Mouse (Mus musculus): ENCODE measurements around the gene Slc6a11. TPM values are rescaled to one million over a fixed set of nuclear protein-coding genes. Genes with fewer than 3 reads are reported as not detected.
A peak's percentile ranks its signal among the peaks of the same experiment; 100 is the strongest.

The Slc6a11 gene
- total and polyA plus RNA-seq, 2 experiments, result not detected

DNA sequence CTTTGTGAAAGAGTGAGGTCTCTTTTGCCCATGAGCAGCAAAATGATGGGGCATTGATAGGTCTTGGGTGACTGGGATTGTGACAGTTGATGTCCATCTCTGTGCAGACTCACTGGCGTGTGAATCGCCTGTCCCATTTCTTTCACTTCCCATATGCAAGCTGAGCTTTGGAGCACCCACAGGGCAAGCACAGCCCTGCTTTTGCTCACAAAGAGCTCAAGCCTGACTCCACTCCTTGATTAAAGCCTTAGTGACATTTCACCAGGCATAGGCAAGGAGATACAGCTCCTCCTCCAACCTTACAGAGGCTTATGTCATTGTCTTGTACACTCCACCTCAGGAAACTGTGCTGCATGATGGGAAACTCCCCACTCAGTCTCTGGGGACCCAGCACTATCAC, 77.3 kb downstream of the Slc6a11 start:
- WGBS, result 79% methylated on average over 2 of the region's 2 CpGs
- DNase-seq (ENCODE audit: extremely low read depth, low read depth, low spot score), result no peak

DNA sequence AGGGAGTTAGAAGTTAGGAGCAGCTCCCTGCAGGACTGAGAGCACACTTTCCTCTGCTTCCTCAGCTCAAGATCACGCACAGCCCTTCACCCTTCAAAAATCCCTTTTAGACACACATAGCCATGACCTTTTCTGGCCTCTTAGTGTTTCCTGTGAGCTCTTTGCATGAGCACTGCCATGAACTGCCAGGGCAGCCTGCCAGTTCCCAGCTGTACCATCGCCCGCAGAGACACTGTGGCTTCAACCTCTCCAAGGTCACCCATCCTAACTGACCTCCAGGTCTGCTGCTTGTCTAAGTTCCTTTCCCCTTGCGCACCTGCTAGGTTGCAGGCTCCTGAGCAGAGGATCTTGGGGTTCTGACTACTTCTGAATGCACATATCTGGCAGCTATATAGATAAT, 83.4 kb downstream of the Slc6a11 start:
- 57% methylated on average over 4 of the region's 4 CpGs for WGBS
- DNase-seq (ENCODE audit: extremely low read depth, low read depth, low spot score), result no peak
- no peaks in the 10 kb centered on the region for H3K36me3 ChIP-seq (ENCODE audit: control insufficient read depth, insufficient read depth, low read length)
- no peaks in the 10 kb centered on the region for H3K4me1 ChIP-seq (ENCODE audit: control insufficient read depth, insufficient read depth, low read length)
- H3K27ac ChIP-seq (replicated peaks; ENCODE audit: insufficient read depth, low read depth, low read length), result no peak overlapping the region
- no peak overlapping the region for H3K4me3 ChIP-seq (ENCODE audit: insufficient read depth, low read depth, low read length)
- H3K9ac ChIP-seq (ENCODE audit: low read depth, low read length), result no peak overlapping the region
- no peaks in the 10 kb centered on the region for H3K79me2 ChIP-seq (ENCODE audit: control insufficient read depth, insufficient read depth, low read length)
- TF ChIP-seq POLR2A (IDR thresholded peaks at IDR 0.05; ENCODE audit: extremely low read depth, insufficient read depth, low read length) (no peak), CTCF (IDR thresholded peaks at IDR 0.05; ENCODE audit: low read depth, low read length) (no peak)
- H3K27me3 ChIP-seq (ENCODE audit: control insufficient read depth, insufficient read depth, low read length), result no peaks in the 10 kb centered on the region

More for the DNA sequence above, 77.3 kb downstream of the Slc6a11 start:
- Histone ChIP-seq H3K79me2 (ENCODE audit: control insufficient read depth, insufficient read depth, low read length) (no peaks in the 10 kb centered on the region), H3K4me1 (ENCODE audit: control insufficient read depth, insufficient read depth, low read length) (no peaks in the 10 kb centered on the region), H3K9ac (ENCODE audit: low read depth, low read length) (no peak overlapping the region), H3K27ac (replicated peaks; ENCODE audit: insufficient read depth, low read depth, low read length) (no peak overlapping the region), H3K4me3 (ENCODE audit: insufficient read depth, low read depth, low read length) (no peak overlapping the region), H3K27me3 (ENCODE audit: control insufficient read depth, insufficient read depth, low read length) (no peaks in the 10 kb centered on the region), H3K36me3 (ENCODE audit: control insufficient read depth, insufficient read depth, low read length) (no peaks in the 10 kb centered on the region)
- no peak for TF ChIP-seq POLR2A (IDR thresholded peaks at IDR 0.05; ENCODE audit: extremely low read depth, insufficient read depth, low read length)

DNA sequence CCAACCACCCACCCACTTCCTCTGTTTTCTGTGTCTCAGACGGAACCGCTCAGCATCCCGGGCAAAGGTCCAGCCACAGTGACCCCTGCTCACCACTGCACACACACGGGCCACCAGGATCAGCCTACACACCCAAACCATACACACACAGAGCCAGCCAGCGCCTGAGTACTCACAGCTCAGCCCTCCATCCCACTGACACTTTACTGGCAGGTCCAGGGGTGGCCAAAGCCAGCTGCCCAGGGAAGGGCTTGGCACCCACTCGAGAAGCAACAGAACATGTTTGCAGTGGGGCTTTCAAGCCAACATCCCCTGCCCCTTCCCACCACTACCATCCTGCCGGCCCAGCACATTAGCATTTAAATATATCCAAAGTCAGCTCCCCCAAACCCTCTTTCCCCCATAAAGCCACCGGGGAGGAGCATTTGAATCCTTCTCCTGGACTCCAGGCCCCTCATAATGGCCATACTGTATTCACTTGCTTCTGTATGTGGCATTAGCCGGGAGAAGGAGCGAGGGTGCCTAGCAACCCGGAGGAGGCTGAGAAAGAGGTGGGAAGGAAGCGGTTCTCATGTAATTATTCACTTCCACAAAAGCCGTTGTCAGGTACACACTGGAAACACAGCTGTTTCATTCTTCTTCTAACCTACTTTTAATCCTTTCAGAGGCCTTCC, 85.8 kb downstream of the Slc6a11 start:
- H3K4me3 ChIP-seq (ENCODE audit: insufficient read depth, low read depth, low read length), result no peak overlapping the region
- DNase-seq (ENCODE audit: extremely low read depth, low read depth, low spot score), result no peak
- H3K36me3 ChIP-seq (ENCODE audit: control insufficient read depth, insufficient read depth, low read length), result no peaks in the 10 kb centered on the region
- no peak overlapping the region for H3K9ac ChIP-seq (ENCODE audit: low read depth, low read length)
- WGBS, result 52% methylated on average over 13 of the region's 13 CpGs
- no peaks in the 10 kb centered on the region for H3K79me2 ChIP-seq (ENCODE audit: control insufficient read depth, insufficient read depth, low read length)
- H3K27ac ChIP-seq (replicated peaks; ENCODE audit: insufficient read depth, low read depth, low read length), result no peak overlapping the region
- TF ChIP-seq CTCF (IDR thresholded peaks at IDR 0.05; ENCODE audit: low read depth, low read length), result no peak
- no peak for TF ChIP-seq POLR2A (IDR thresholded peaks at IDR 0.05; ENCODE audit: extremely low read depth, insufficient read depth, low read length)
- no peaks in the 10 kb centered on the region for H3K27me3 ChIP-seq (ENCODE audit: control insufficient read depth, insufficient read depth, low read length)
- no peaks in the 10 kb centered on the region for H3K4me1 ChIP-seq (ENCODE audit: control insufficient read depth, insufficient read depth, low read length)

DNA sequence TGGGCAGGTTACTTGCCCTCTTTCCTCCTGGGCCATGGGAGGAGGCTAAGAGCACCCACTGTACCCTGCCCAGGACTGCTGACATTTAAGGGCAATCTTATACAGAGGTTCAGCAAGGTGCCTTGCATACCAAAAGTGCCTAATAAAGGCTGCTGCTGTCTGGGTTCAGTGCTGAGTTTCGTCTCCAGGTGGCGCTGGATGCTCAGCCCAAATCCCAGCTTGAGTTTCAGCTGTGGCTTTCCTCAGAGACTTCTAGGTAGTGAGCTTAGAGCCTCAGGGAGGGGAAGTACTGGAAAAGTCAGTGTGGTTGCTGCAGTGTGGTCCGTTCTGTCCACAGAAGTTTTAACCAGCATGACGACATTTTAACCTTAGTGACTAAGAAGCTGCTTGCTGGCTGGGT, 93.4 kb downstream of the Slc6a11 start:
- no peaks in the 10 kb centered on the region for H3K4me1 ChIP-seq (ENCODE audit: control insufficient read depth, insufficient read depth, low read length)

DNA sequence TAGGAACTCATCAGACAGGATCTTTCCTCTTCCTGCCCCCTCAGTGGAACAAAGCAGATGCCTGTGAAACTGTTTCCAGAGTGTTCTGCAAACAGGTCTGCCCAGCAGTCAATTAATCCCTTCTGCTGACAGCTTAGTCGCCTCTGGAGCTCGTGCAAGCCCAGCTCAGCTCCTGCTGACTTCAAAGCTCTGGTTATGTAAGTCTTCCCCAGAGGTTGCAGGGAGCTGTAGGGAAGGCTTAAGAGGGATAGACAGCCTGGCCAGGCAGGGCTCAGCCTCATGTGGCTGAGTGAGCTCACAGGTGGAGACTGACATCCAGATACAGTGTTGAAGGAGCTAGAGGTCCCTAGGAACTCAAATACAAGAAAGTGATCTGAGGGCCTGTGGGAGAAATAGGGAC, 96.3 kb downstream of the Slc6a11 start:
- Histone ChIP-seq H3K9ac (ENCODE audit: low read depth, low read length) (no peak overlapping the region), H3K27me3 (ENCODE audit: control insufficient read depth, insufficient read depth, low read length) (no peaks in the 10 kb centered on the region), H3K36me3 (ENCODE audit: control insufficient read depth, insufficient read depth, low read length) (no peaks in the 10 kb centered on the region), H3K27ac (replicated peaks; ENCODE audit: insufficient read depth, low read depth, low read length) (no peak overlapping the region), H3K4me3 (ENCODE audit: insufficient read depth, low read depth, low read length) (no peak overlapping the region), H3K4me1 (ENCODE audit: control insufficient read depth, insufficient read depth, low read length) (no peaks in the 10 kb centered on the region), H3K79me2 (ENCODE audit: control insufficient read depth, insufficient read depth, low read length) (no peaks in the 10 kb centered on the region)
- 3% methylated on average over 2 of the region's 2 CpGs for WGBS
- TF ChIP-seq CTCF (IDR thresholded peaks at IDR 0.05; ENCODE audit: low read depth, low read length), result no peak
- TF ChIP-seq POLR2A (IDR thresholded peaks at IDR 0.05; ENCODE audit: extremely low read depth, insufficient read depth, low read length), result no peak
- DNase-seq (ENCODE audit: extremely low read depth, low read depth, low spot score), result no peak

More for the DNA sequence above, 93.4 kb downstream of the Slc6a11 start:
- Histone ChIP-seq H3K9ac (ENCODE audit: low read depth, low read length) (no peak overlapping the region), H3K79me2 (ENCODE audit: control insufficient read depth, insufficient read depth, low read length) (no peaks in the 10 kb centered on the region), H3K36me3 (ENCODE audit: control insufficient read depth, insufficient read depth, low read length) (no peaks in the 10 kb centered on the region), H3K27ac (replicated peaks; ENCODE audit: insufficient read depth, low read depth, low read length) (no peak overlapping the region), H3K4me3 (ENCODE audit: insufficient read depth, low read depth, low read length) (no peak overlapping the region), H3K27me3 (ENCODE audit: control insufficient read depth, insufficient read depth, low read length) (no peaks in the 10 kb centered on the region)
- TF ChIP-seq CTCF (IDR thresholded peaks at IDR 0.05; ENCODE audit: low read depth, low read length), result peak; percentile 61
- TF ChIP-seq POLR2A (IDR thresholded peaks at IDR 0.05; ENCODE audit: extremely low read depth, insufficient read depth, low read length), result no peak
- peak; percentile 1 for DNase-seq (ENCODE audit: extremely low read depth, low read depth, low spot score)
- 36% methylated on average over 4 of the region's 4 CpGs for WGBS

DNA sequence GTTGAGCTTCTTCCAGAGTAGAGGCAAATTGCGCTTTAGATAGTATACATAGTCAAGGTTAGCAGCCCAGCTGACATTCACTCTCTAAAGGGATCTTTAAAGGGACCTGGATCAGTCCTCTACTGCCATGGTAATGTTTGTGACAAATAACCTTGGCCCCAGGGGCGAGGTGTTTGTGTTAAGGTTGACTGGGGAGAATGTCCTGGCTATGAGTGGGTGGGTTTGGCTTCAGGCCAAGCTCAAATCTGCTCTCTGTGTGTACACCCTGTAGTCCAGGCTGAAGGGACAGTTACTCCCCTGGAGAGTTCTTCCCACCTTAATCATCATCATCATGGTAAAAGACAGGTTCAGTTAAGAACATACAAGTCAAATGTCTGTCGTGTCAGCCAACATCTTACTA, 97.2 kb downstream of the Slc6a11 start:
- Histone ChIP-seq H3K27ac (replicated peaks; ENCODE audit: insufficient read depth, low read depth, low read length) (no peak overlapping the region), H3K4me1 (ENCODE audit: control insufficient read depth, insufficient read depth, low read length) (no peaks in the 10 kb centered on the region), H3K9ac (ENCODE audit: low read depth, low read length) (no peak overlapping the region), H3K27me3 (ENCODE audit: control insufficient read depth, insufficient read depth, low read length) (no peaks in the 10 kb centered on the region), H3K79me2 (ENCODE audit: control insufficient read depth, insufficient read depth, low read length) (no peaks in the 10 kb centered on the region), H3K4me3 (ENCODE audit: insufficient read depth, low read depth, low read length) (no peak overlapping the region), H3K36me3 (ENCODE audit: control insufficient read depth, insufficient read depth, low read length) (no peaks in the 10 kb centered on the region)
- TF ChIP-seq CTCF (IDR thresholded peaks at IDR 0.05; ENCODE audit: low read depth, low read length) (no peak), POLR2A (IDR thresholded peaks at IDR 0.05; ENCODE audit: extremely low read depth, insufficient read depth, low read length) (no peak)
- WGBS, result 32% methylated on average over 3 of the region's 3 CpGs
- no peak for DNase-seq (ENCODE audit: extremely low read depth, low read depth, low spot score)
